Mouse (Mus musculus) small intestine, adult 2 months (tissue): ENCODE measurements around the gene Zfp658. TPM values are rescaled to one million over a fixed set of nuclear protein-coding genes. Genes with fewer than 3 reads are reported as not detected.

Experiments used
- H3K27ac ChIP-seq: fragments of 200-500 bp; 2 replicates; pipeline ENCODE4 v1.5.1; 2012; ENCODE audit warnings: low read depth, low read length, control low read depth, inconsistent platforms; ENCODE audit not compliant: insufficient read depth
- H3K27me3 ChIP-seq: fragments of 200-500 bp; 2 replicates; pipeline ENCODE4 v1.6.1; 2012; ENCODE audit warnings: mild to moderate bottlenecking, moderate library complexity, low read length, inconsistent platforms; ENCODE audit not compliant: control insufficient read depth, insufficient read depth
- H3K36me3 ChIP-seq: fragments of 200-500 bp; 2 replicates; pipeline ENCODE4 v1.6.1; 2012; ENCODE audit warnings: mild to moderate bottlenecking, low read length, control low read depth, inconsistent platforms; ENCODE audit not compliant: control insufficient read depth, insufficient read depth
- H3K4me1 ChIP-seq: fragments of 200-500 bp; 2 replicates; pipeline ENCODE4 v1.6.1; 2012; ENCODE audit warnings: low read length, inconsistent platforms, mixed read lengths; ENCODE audit not compliant: control insufficient read depth, insufficient read depth, insufficient read length
- H3K4me3 ChIP-seq: fragments of 200-500 bp; 2 replicates; pipeline ENCODE4 v1.5.1; 2012; ENCODE audit warnings: low read depth, mild to moderate bottlenecking, control low read depth, inconsistent platforms, low read length, moderate library complexity
- CTCF ChIP-seq: fragments of 200-500 bp; IDR thresholded peaks from 2 replicates; pipeline ENCODE4 v1.5.1; 2012; ENCODE audit warnings: low read depth, mild to moderate bottlenecking, control low read depth, inconsistent platforms, low read length, moderate library complexity, mixed read lengths; ENCODE audit not compliant: insufficient replicate concordance, insufficient read length; ENCODE audit errors: extremely low read depth
- POLR2A ChIP-seq: fragments of 200-500 bp; IDR thresholded peaks from 2 replicates; pipeline ENCODE4 v1.6.1; 2012; ENCODE audit warnings: low read depth, mild to moderate bottlenecking, control low read depth, inconsistent platforms, low read length, moderate library complexity
- WGBS: fragments of 180-500 bp; shearing (Covaris S2); methylation state at CpG from one replicate; pipeline ENCODE4 v1.1.7; 2018; 5-methylcytosine and 5-hydroxymethylcytosine counted together
- polyA plus RNA-seq: library from polyadenylated mRNA; depleted of rRNA; stranded (reverse); fragments of >200 nt; gene quantifications from 2 replicates; pipeline ENCODE4 v1.2.3, GENCODE M21; 2012

Zfp658 gene
- polyA plus RNA-seq, 1 experiment: 0.28 TPM

GRCm38 (mm10) chr7:43532936-43533505 is 29.0 kb upstream of the Zfp658 start:
- WGBS: 76% methylated on average over 9 of the region's 9 CpGs
- Histone ChIP-seq H3K4me3 (peak overlapping the region; percentile 33), H3K4me1 (no peaks in the 10 kb centered on the region), H3K36me3 (no peaks in the 10 kb centered on the region), H3K27ac (peak overlapping the region; percentile 32), H3K27me3 (no peaks in the 10 kb centered on the region)
- TF ChIP-seq CTCF (no peak), POLR2A (no peak)

GRCm38 (mm10) chr7:43538524-43538923 is 23.5 kb upstream of the Zfp658 start:
- H3K27ac ChIP-seq: no peak overlapping the region
- no peaks in the 10 kb centered on the region for H3K36me3 ChIP-seq
- TF ChIP-seq POLR2A (no peak), CTCF (no peak)
- H3K4me1 ChIP-seq: no peaks in the 10 kb centered on the region
- H3K27me3 ChIP-seq: no peaks in the 10 kb centered on the region
- no peak overlapping the region for H3K4me3 ChIP-seq
- 56% methylated on average over 4 of the region's 4 CpGs for WGBS

DNA sequence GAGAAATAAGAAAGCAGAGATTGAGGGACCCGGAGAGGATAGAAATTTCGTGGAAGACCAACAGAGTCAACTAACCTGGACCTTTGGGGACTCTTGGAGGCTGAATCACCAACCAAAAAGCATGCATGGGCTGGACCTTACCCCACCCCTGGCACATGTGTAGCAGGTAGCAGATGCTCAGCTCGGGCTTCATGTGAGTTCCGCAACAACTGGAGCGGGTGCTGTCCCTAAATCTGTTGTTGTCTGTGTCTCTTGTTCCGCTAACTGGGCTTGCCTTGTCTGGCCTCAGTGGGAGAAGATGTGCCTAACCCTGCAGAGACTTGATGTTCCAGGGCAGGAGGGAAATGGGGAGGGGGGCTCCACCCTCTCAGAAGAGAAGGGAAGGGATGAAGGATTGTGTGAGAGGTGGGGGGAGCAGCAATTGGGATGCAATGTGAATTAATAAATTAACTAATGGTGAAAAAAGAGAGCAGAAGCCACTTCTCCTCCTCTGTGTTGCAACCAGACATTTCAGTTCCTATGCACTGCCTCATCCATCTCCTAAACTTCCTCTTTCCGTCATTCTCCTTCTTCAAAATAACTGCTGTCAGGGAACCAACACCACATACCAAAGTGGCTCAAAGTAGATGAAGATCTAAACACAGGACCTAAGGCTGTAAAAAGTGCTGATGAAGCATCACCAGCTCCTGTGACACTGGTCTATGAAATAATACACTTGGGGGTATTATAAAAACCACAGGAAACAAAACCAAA is 17.7 kb upstream of the Zfp658 start, which contains the start of gene Cd33:
Gene Cd33 (minus strand): TSS at position 204 of the 753 bp plus-strand sequence.
- WGBS: 71% methylated on average over 7 of the region's 7 CpGs
- Histone ChIP-seq H3K27me3 (no peaks in the 10 kb centered on the region; the same call in 1 of the 2 replicates), H3K4me1 (no peaks in the 10 kb centered on the region), H3K4me3 (no peak within 1 kb of the TSS), H3K27ac (no peak within 1 kb of the TSS; the same call in 1 of the 2 replicates), H3K36me3 (no peaks in the 10 kb centered on the region)
- no peak for TF ChIP-seq POLR2A
- TF ChIP-seq CTCF: no peak

GRCm38 (mm10) chr7:43545656-43546545 is 16.2 kb upstream of the Zfp658 start:
- no peak overlapping the region for H3K4me3 ChIP-seq
- no peak for TF ChIP-seq POLR2A
- TF ChIP-seq CTCF: no peak
- no peaks in the 10 kb centered on the region for H3K4me1 ChIP-seq
- 62% methylated on average over 7 of the region's 7 CpGs for WGBS
- no peaks in the 10 kb centered on the region for H3K36me3 ChIP-seq
- H3K27me3 ChIP-seq: no peaks in the 10 kb centered on the region; the same call in 1 of the 2 replicates
- H3K27ac ChIP-seq: no peak overlapping the region

- 36% methylated on average over 5 of the region's 5 CpGs for WGBS
- Histone ChIP-seq H3K4me1 (no peaks in the 10 kb centered on the region), H3K4me3 (no peak overlapping the region), H3K27ac (no peak overlapping the region), H3K36me3 (no peaks in the 10 kb centered on the region), H3K27me3 (no peaks in the 10 kb centered on the region; the same call in 1 of the 2 replicates)
- TF ChIP-seq CTCF (no peak), POLR2A (no peak)
Measured at GRCm38 (mm10) chr7:43547666-43548065, 14.4 kb upstream of the Zfp658 start.

- Histone ChIP-seq H3K36me3 (no peaks in the 10 kb centered on the region), H3K27ac (no peak overlapping the region), H3K27me3 (no peaks in the 10 kb centered on the region; the same call in 1 of the 2 replicates), H3K4me3 (no peak overlapping the region), H3K4me1 (no peaks in the 10 kb centered on the region)
- TF ChIP-seq POLR2A: no peak
- TF ChIP-seq CTCF: no peak
- WGBS: 73% methylated on average over 4 of the region's 4 CpGs
Measured at GRCm38 (mm10) chr7:43548206-43548605, 13.8 kb upstream of the Zfp658 start.

DNA sequence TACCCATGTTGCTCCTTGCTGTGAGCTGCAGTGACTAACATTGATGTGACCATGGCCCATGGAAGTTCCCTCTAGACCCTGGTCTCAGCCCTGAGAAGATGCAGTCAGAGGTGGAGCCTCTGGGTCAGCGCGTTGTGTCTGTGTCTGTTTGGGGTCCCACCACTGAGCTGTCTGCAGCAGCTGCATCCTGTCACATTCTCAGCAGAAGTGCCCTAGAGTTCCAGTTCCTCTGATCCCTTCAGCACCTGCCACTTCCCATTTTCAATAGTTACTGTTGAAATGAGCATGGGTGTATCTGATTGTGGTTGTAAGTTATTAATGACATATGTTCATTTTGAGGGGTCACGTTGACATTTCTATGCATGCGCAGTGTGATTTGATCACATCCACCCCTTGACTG is 8.9 kb upstream of the Zfp658 start:
- Histone ChIP-seq H3K27ac (peak overlapping the region; percentile 59; the same call in 1 of the 2 replicates), H3K36me3 (no peaks in the 10 kb centered on the region), H3K4me3 (no peak overlapping the region), H3K4me1 (no peaks in the 10 kb centered on the region), H3K27me3 (no peaks in the 10 kb centered on the region)
- TF ChIP-seq POLR2A: no peak
- no peak for TF ChIP-seq CTCF
- 79% methylated on average over 4 of the region's 4 CpGs for WGBS
